Mouse (Mus musculus): ENCODE data around the gene Fam135a. TPM values are rescaled to one million over a fixed set of nuclear protein-coding genes. Genes with fewer than 3 reads are reported as not detected.
"Not testable (repeated sequence)": the region's sequence is repeated elsewhere in the genome, so short reads cannot be mapped to it uniquely, and the experiment has no call there.

Fam135a gene
- polyA plus RNA-seq, 1 experiment: 0.95 TPM

GRCm38 (mm10) chr1:23998120-23998810 lies 101.9 kb downstream of the Fam135a start:
- Histone ChIP-seq H3K36me3 (ENCODE audit: control insufficient read depth, insufficient read depth, low read length) (peaks cover 4% of the 10 kb centered on the region; the same call in 1 of the 2 replicates), H3K4me1 (ENCODE audit: control insufficient read depth, insufficient read depth, insufficient read length) (no peaks in the 10 kb centered on the region), H3K27me3 (ENCODE audit: control insufficient read depth, insufficient read depth, low read length) (no peaks in the 10 kb centered on the region), H3K27ac (ENCODE audit: insufficient read depth, low read length) (no peak overlapping the region), H3K4me3 (ENCODE audit: extremely low read depth, insufficient read depth, insufficient read length) (no peak overlapping the region)
- TF ChIP-seq CTCF (IDR thresholded peaks at IDR 0.05; ENCODE audit: extremely low read depth, insufficient read depth, insufficient read length, insufficient replicate concordance): no peak
- TF ChIP-seq POLR2A (IDR thresholded peaks at IDR 0.05; ENCODE audit: low read depth, low read length): no peak
- DNase-seq (ENCODE audit: low read depth in 1 of 2, low spot score in 2 of 2): no peak
- 84% methylated on average over 7 of the region's 7 CpGs for WGBS

- Histone ChIP-seq H3K36me3 (ENCODE audit: control insufficient read depth, insufficient read depth, low read length) (peaks cover 4% of the 10 kb centered on the region; the same call in 1 of the 2 replicates), H3K27ac (ENCODE audit: insufficient read depth, low read length) (no peak overlapping the region), H3K27me3 (ENCODE audit: control insufficient read depth, insufficient read depth, low read length) (no peaks in the 10 kb centered on the region), H3K4me1 (ENCODE audit: control insufficient read depth, insufficient read depth, insufficient read length) (no peaks in the 10 kb centered on the region), H3K4me3 (ENCODE audit: extremely low read depth, insufficient read depth, insufficient read length) (no peak overlapping the region)
- WGBS: 97% methylated on average over 3 of the region's 3 CpGs
- DNase-seq (ENCODE audit: low read depth in 1 of 2, low spot score in 2 of 2): no peak
- TF ChIP-seq CTCF (IDR thresholded peaks at IDR 0.05; ENCODE audit: extremely low read depth, insufficient read depth, insufficient read length, insufficient replicate concordance) (no peak), POLR2A (IDR thresholded peaks at IDR 0.05; ENCODE audit: low read depth, low read length) (no peak)
Observed at GRCm38 (mm10) chr1:23997493-23997892, 102.6 kb downstream of the Fam135a start.

GRCm38 (mm10) chr1:23995420-23995819 lies 104.7 kb downstream of the Fam135a start:
- 96% methylated on average over 4 of the region's 4 CpGs for WGBS
- Histone ChIP-seq H3K27me3 (ENCODE audit: control insufficient read depth, insufficient read depth, low read length) (no peaks in the 10 kb centered on the region), H3K27ac (ENCODE audit: insufficient read depth, low read length) (no peak overlapping the region), H3K36me3 (ENCODE audit: control insufficient read depth, insufficient read depth, low read length) (peaks cover 2% of the 10 kb centered on the region; the same call in 1 of the 2 replicates), H3K4me1 (ENCODE audit: control insufficient read depth, insufficient read depth, insufficient read length) (no peaks in the 10 kb centered on the region), H3K4me3 (ENCODE audit: extremely low read depth, insufficient read depth, insufficient read length) (no peak overlapping the region)
- TF ChIP-seq CTCF (IDR thresholded peaks at IDR 0.05; ENCODE audit: extremely low read depth, insufficient read depth, insufficient read length, insufficient replicate concordance) (no peak), POLR2A (IDR thresholded peaks at IDR 0.05; ENCODE audit: low read depth, low read length) (no peak)
- DNase-seq (ENCODE audit: low read depth in 1 of 2, low spot score in 2 of 2): no peak

GRCm38 (mm10) chr1:23983118-23983517 lies 117.0 kb downstream of the Fam135a start:
- DNase-seq (ENCODE audit: low read depth in 1 of 2, low spot score in 2 of 2): peak in 1 of 2 experiments; percentile 40
- no peak overlapping the region for H3K27ac ChIP-seq (ENCODE audit: insufficient read depth, low read length)
- no peaks in the 10 kb centered on the region for H3K27me3 ChIP-seq (ENCODE audit: control insufficient read depth, insufficient read depth, low read length)
- WGBS: 38% methylated on average over 3 of the region's 3 CpGs
- H3K4me3 ChIP-seq (ENCODE audit: extremely low read depth, insufficient read depth, insufficient read length): no peak overlapping the region
- H3K4me1 ChIP-seq (ENCODE audit: control insufficient read depth, insufficient read depth, insufficient read length): no peaks in the 10 kb centered on the region
- no peak for TF ChIP-seq CTCF (IDR thresholded peaks at IDR 0.05; ENCODE audit: extremely low read depth, insufficient read depth, insufficient read length, insufficient replicate concordance)
- no peak for TF ChIP-seq POLR2A (IDR thresholded peaks at IDR 0.05; ENCODE audit: low read depth, low read length)
- no peaks in the 10 kb centered on the region for H3K36me3 ChIP-seq (ENCODE audit: control insufficient read depth, insufficient read depth, low read length)

GRCm38 (mm10) chr1:23978281-23978680 lies 121.9 kb downstream of the Fam135a start:
- 90% methylated on average over 6 of the region's 6 CpGs for WGBS
- H3K27me3 ChIP-seq (ENCODE audit: control insufficient read depth, insufficient read depth, low read length): no peaks in the 10 kb centered on the region
- no peak for DNase-seq (ENCODE audit: low read depth in 1 of 2, low spot score in 2 of 2)
- H3K4me3 ChIP-seq (ENCODE audit: extremely low read depth, insufficient read depth, insufficient read length): no peak overlapping the region
- H3K4me1 ChIP-seq (ENCODE audit: control insufficient read depth, insufficient read depth, insufficient read length): no peaks in the 10 kb centered on the region
- no peaks in the 10 kb centered on the region for H3K36me3 ChIP-seq (ENCODE audit: control insufficient read depth, insufficient read depth, low read length)
- no peak overlapping the region for H3K27ac ChIP-seq (ENCODE audit: insufficient read depth, low read length)
- no peak for TF ChIP-seq POLR2A (IDR thresholded peaks at IDR 0.05; ENCODE audit: low read depth, low read length)
- no peak for TF ChIP-seq CTCF (IDR thresholded peaks at IDR 0.05; ENCODE audit: extremely low read depth, insufficient read depth, insufficient read length, insufficient replicate concordance)

- not testable (repeated sequence) for H3K27ac ChIP-seq (ENCODE audit: insufficient read depth, low read length); H3K4me3 ChIP-seq (ENCODE audit: extremely low read depth, insufficient read depth, insufficient read length); H3K4me1 ChIP-seq (ENCODE audit: control insufficient read depth, insufficient read depth, insufficient read length); H3K36me3 ChIP-seq (ENCODE audit: control insufficient read depth, insufficient read depth, low read length); DNase-seq (ENCODE audit: low read depth in 1 of 2, low spot score in 2 of 2); H3K27me3 ChIP-seq (ENCODE audit: control insufficient read depth, insufficient read depth, low read length)
- 92% methylated on average over 4 of the region's 4 CpGs for WGBS
Observed at GRCm38 (mm10) chr1:23971159-23971558, 129.0 kb downstream of the Fam135a start.

GRCm38 (mm10) chr1:23968027-23968725 lies 132.0 kb downstream of the Fam135a start:
- no peak overlapping the region for H3K27ac ChIP-seq (ENCODE audit: insufficient read depth, low read length)
- WGBS: 82% methylated on average over 9 of the region's 9 CpGs
- no peak overlapping the region for H3K4me3 ChIP-seq (ENCODE audit: extremely low read depth, insufficient read depth, insufficient read length)
- H3K27me3 ChIP-seq (ENCODE audit: control insufficient read depth, insufficient read depth, low read length): no peaks in the 10 kb centered on the region
- TF ChIP-seq CTCF (IDR thresholded peaks at IDR 0.05; ENCODE audit: extremely low read depth, insufficient read depth, insufficient read length, insufficient replicate concordance) (no peak), POLR2A (IDR thresholded peaks at IDR 0.05; ENCODE audit: low read depth, low read length) (no peak)
- no peaks in the 10 kb centered on the region for H3K4me1 ChIP-seq (ENCODE audit: control insufficient read depth, insufficient read depth, insufficient read length)
- H3K36me3 ChIP-seq (ENCODE audit: control insufficient read depth, insufficient read depth, low read length): no peaks in the 10 kb centered on the region
- DNase-seq (ENCODE audit: low read depth in 1 of 2, low spot score in 2 of 2): no peak

All from spleen, adult 2 months (tissue).